Mouse (Mus musculus): Measurements from ENCODE around the gene Rela. TPM values are rescaled to one million over a fixed set of nuclear protein-coding genes. Genes with fewer than 3 reads are reported as not detected.

Rela gene
- polyA plus RNA-seq, 1 experiment from 2014 or later, result 50.1 TPM

GRCm38 (mm10) chr19:5690343-5690735 lies 53.1 kb downstream of the Rela start:
- Histone ChIP-seq H3K27ac (ENCODE audit: low read length) (peak overlapping the region; percentile 97), H3K27me3 (replicated peaks; ENCODE audit: insufficient read depth, low read length) (no peaks in the 10 kb centered on the region), H3K9ac (replicated peaks; ENCODE audit: low read depth) (peak overlapping the region; percentile 76), H3K4me1 (ENCODE audit: insufficient read depth, low read depth, low read length) (peaks cover 25% of the 10 kb centered on the region), H3K9me3 (ENCODE audit: low read length) (no peaks in the 10 kb centered on the region), H3K4me3 (ENCODE audit: low read depth, low read length) (peak overlapping the region; percentile 70), H3K4me2 (replicated peaks; ENCODE audit: low read depth, low read length) (peak overlapping the region; percentile 99), H3K36me3 (ENCODE audit: insufficient read depth, low read length) (peaks cover 23% of the 10 kb centered on the region; the same call in 1 of the 2 replicates)
- TF ChIP-seq CTCF (IDR thresholded peaks at IDR 0.05), result no peak
- TF ChIP-seq EP300 (IDR thresholded peaks at IDR 0.05), result no peak
- DNase-seq (ENCODE audit: low spot score) (no peak), ATAC-seq (no peak)
- WGBS, result 25% methylated on average over 15 of the region's 15 CpGs

- peaks cover 25% of the 10 kb centered on the region for H3K4me1 ChIP-seq (ENCODE audit: insufficient read depth, low read depth, low read length)
- H3K9ac ChIP-seq (replicated peaks; ENCODE audit: low read depth), result peak overlapping the region; percentile 76
- peaks cover 33% of the 10 kb centered on the region; the same call in 1 of the 2 replicates for H3K36me3 ChIP-seq (ENCODE audit: insufficient read depth, low read length)
- H3K9me3 ChIP-seq (ENCODE audit: low read length), result no peaks in the 10 kb centered on the region
- ATAC-seq, result no peak
- DNase-seq (ENCODE audit: low spot score), result no peak
- H3K4me2 ChIP-seq (replicated peaks; ENCODE audit: low read depth, low read length), result peak overlapping the region; percentile 99
- WGBS, result 54% methylated on average over 5 of the region's 5 CpGs
- H3K27ac ChIP-seq (ENCODE audit: low read length), result peak overlapping the region; percentile 97
- no peaks in the 10 kb centered on the region for H3K27me3 ChIP-seq (replicated peaks; ENCODE audit: insufficient read depth, low read length)
- peak overlapping the region; percentile 70 for H3K4me3 ChIP-seq (ENCODE audit: low read depth, low read length)
- TF ChIP-seq EP300 (IDR thresholded peaks at IDR 0.05), result no peak
These were observed 54.3 kb downstream of the Rela start for GRCm38 (mm10) chr19:5691601-5692000.

- H3K36me3 ChIP-seq (ENCODE audit: insufficient read depth, low read length), result peaks cover 40% of the 10 kb centered on the region
These were observed 55.0 kb downstream of the Rela start for GRCm38 (mm10) chr19:5692086-5692912.

GRCm38 (mm10) chr19:5692913-5693396 lies 55.7 kb downstream of the Rela start:
- ATAC-seq (no peak), DNase-seq (ENCODE audit: low spot score) (no peak)
- H3K27me3 ChIP-seq (replicated peaks; ENCODE audit: insufficient read depth, low read length), result no peaks in the 10 kb centered on the region
- no peaks in the 10 kb centered on the region for H3K9me3 ChIP-seq (ENCODE audit: low read length)
- no peak for TF ChIP-seq EP300 (IDR thresholded peaks at IDR 0.05)
- no peak for TF ChIP-seq CTCF (IDR thresholded peaks at IDR 0.05)
- peak overlapping the region; percentile 70; the same call in 1 of the 2 replicates for H3K4me3 ChIP-seq (ENCODE audit: low read depth, low read length)
- H3K9ac ChIP-seq (replicated peaks; ENCODE audit: low read depth), result peak overlapping the region; percentile 76; the same call in 1 of the 2 replicates
- H3K4me1 ChIP-seq (ENCODE audit: insufficient read depth, low read depth, low read length), result peaks cover 21% of the 10 kb centered on the region
- H3K4me2 ChIP-seq (replicated peaks; ENCODE audit: low read depth, low read length), result peak overlapping the region; percentile 99
- 47% methylated on average over 10 of the region's 10 CpGs for WGBS
- H3K27ac ChIP-seq (ENCODE audit: low read length), result peak overlapping the region; percentile 97
- peaks cover 47% of the 10 kb centered on the region for H3K36me3 ChIP-seq (ENCODE audit: insufficient read depth, low read length)

More at GRCm38 (mm10) chr19:5692086-5692912, 55.0 kb downstream of the Rela start:
- no peaks in the 10 kb centered on the region for H3K27me3 ChIP-seq (replicated peaks; ENCODE audit: insufficient read depth, low read length)
- no peaks in the 10 kb centered on the region for H3K9me3 ChIP-seq (ENCODE audit: low read length)
- H3K9ac ChIP-seq (replicated peaks; ENCODE audit: low read depth), result peak overlapping the region; percentile 76
- H3K27ac ChIP-seq (ENCODE audit: low read length), result peak overlapping the region; percentile 97
- peak overlapping the region; percentile 99 for H3K4me2 ChIP-seq (replicated peaks; ENCODE audit: low read depth, low read length)
- ATAC-seq (peak; percentile 20), DNase-seq (ENCODE audit: low spot score) (peak; percentile 75)
- peak; percentile 42 for TF ChIP-seq EP300 (IDR thresholded peaks at IDR 0.05)
- TF ChIP-seq CTCF (IDR thresholded peaks at IDR 0.05), result no peak
- H3K4me1 ChIP-seq (ENCODE audit: insufficient read depth, low read depth, low read length), result peaks cover 25% of the 10 kb centered on the region
- H3K4me3 ChIP-seq (ENCODE audit: low read depth, low read length), result peak overlapping the region; percentile 70
- WGBS, result 41% methylated on average over 10 of the region's 10 CpGs

- Histone ChIP-seq H3K9ac (replicated peaks; ENCODE audit: low read depth) (0 out of 2 replicates have a peak overlapping the region, but pooled peaks have one; percentile 76), H3K27ac (ENCODE audit: low read length) (no peak overlapping the region), H3K4me3 (ENCODE audit: low read depth, low read length) (no peak overlapping the region), H3K9me3 (ENCODE audit: low read length) (no peaks in the 10 kb centered on the region), H3K36me3 (ENCODE audit: insufficient read depth, low read length) (peaks cover 55% of the 10 kb centered on the region), H3K4me1 (ENCODE audit: insufficient read depth, low read depth, low read length) (peaks cover 19% of the 10 kb centered on the region), H3K27me3 (replicated peaks; ENCODE audit: insufficient read depth, low read length) (no peaks in the 10 kb centered on the region), H3K4me2 (replicated peaks; ENCODE audit: low read depth, low read length) (peak overlapping the region; percentile 99)
- ATAC-seq (no peak), DNase-seq (ENCODE audit: low spot score) (no peak)
- 78% methylated on average over 6 of the region's 6 CpGs for WGBS
- TF ChIP-seq EP300 (IDR thresholded peaks at IDR 0.05) (no peak), CTCF (IDR thresholded peaks at IDR 0.05) (no peak)
These were observed 56.5 kb downstream of the Rela start for GRCm38 (mm10) chr19:5693801-5694200.

GRCm38 (mm10) chr19:5695849-5696462 lies 58.7 kb downstream of the Rela start:
- Histone ChIP-seq H3K4me2 (replicated peaks; ENCODE audit: low read depth, low read length) (no peak overlapping the region), H3K27me3 (replicated peaks; ENCODE audit: insufficient read depth, low read length) (no peaks in the 10 kb centered on the region), H3K9me3 (ENCODE audit: low read length) (no peaks in the 10 kb centered on the region), H3K4me3 (ENCODE audit: low read depth, low read length) (no peak overlapping the region), H3K36me3 (ENCODE audit: insufficient read depth, low read length) (peaks cover 74% of the 10 kb centered on the region), H3K4me1 (ENCODE audit: insufficient read depth, low read depth, low read length) (peaks cover 10% of the 10 kb centered on the region), H3K27ac (ENCODE audit: low read length) (no peak overlapping the region), H3K9ac (replicated peaks; ENCODE audit: low read depth) (no peak overlapping the region)
- WGBS, result 46% methylated on average over 41 of the region's 41 CpGs
- ATAC-seq (no peak), DNase-seq (ENCODE audit: low spot score) (no peak)
- no peak for TF ChIP-seq CTCF (IDR thresholded peaks at IDR 0.05)
- no peak for TF ChIP-seq EP300 (IDR thresholded peaks at IDR 0.05)

Small RNAs within 50 kb of the gene (microRNA-seq; reads per million reads assigned to microRNA genes)
- gene Mir6987, result not detected

Other genes starting within 250 kb of the Rela start
- gene Sart1, start 248.8 kb upstream of the Rela start, polyA plus RNA-seq (2015; fragmentation: Nextera tagmentation; extraction: Ambion mirVana), result 35.2 and 43.5 TPM in 2 replicates
- gene Tsga10ip, start 235.0 kb upstream of the Rela start, polyA plus RNA-seq (2015; fragmentation: Nextera tagmentation; extraction: Ambion mirVana), result 1.1 TPM in 2 replicates
- gene Drap1, start 212.5 kb upstream of the Rela start, polyA plus RNA-seq (2015; fragmentation: Nextera tagmentation; extraction: Ambion mirVana), result 352 and 379 TPM in 2 replicates
- 61.7 and 63.6 TPM in 2 replicates for gene AI837181, start 212.3 kb upstream of the Rela start, polyA plus RNA-seq (2015; fragmentation: Nextera tagmentation; extraction: Ambion mirVana)
- gene Fosl1, start 189.9 kb upstream of the Rela start, polyA plus RNA-seq (2015; fragmentation: Nextera tagmentation; extraction: Ambion mirVana), result 0.31 TPM in 1 of 2 replicates, not detected in the other
- 14.4 and 18.0 TPM in 2 replicates for gene Ccdc85b, start 179.6 kb upstream of the Rela start, polyA plus RNA-seq (2015; fragmentation: Nextera tagmentation; extraction: Ambion mirVana)
- gene Fibp, start 176.9 kb upstream of the Rela start, polyA plus RNA-seq (2015; fragmentation: Nextera tagmentation; extraction: Ambion mirVana), result 133 and 135 TPM in 2 replicates
- gene Ctsw, start 169.0 kb upstream of the Rela start, polyA plus RNA-seq (2015; fragmentation: Nextera tagmentation; extraction: Ambion mirVana), result 2.6 and 2.8 TPM in 2 replicates
- gene Efemp2, start 163.5 kb upstream of the Rela start, polyA plus RNA-seq (2015; fragmentation: Nextera tagmentation; extraction: Ambion mirVana), result 91.8 and 96.1 TPM in 2 replicates
- 46.7 and 50.2 TPM in 2 replicates for gene Mus81, start 149.1 kb upstream of the Rela start, polyA plus RNA-seq (2015; fragmentation: Nextera tagmentation; extraction: Ambion mirVana)
- 1,591 and 1,653 TPM in 2 replicates for gene Cfl1, start 147.0 kb upstream of the Rela start, polyA plus RNA-seq (2015; fragmentation: Nextera tagmentation; extraction: Ambion mirVana)
- gene 1700020D05Rik, start 133.7 kb upstream of the Rela start, polyA plus RNA-seq (2015; fragmentation: Nextera tagmentation; extraction: Ambion mirVana), result not detected in 2 replicates
- 3.6 and 3.7 TPM in 2 replicates for gene Snx32, start 126.9 kb upstream of the Rela start, polyA plus RNA-seq (2015; fragmentation: Nextera tagmentation; extraction: Ambion mirVana)
- 2.1 and 2.2 TPM in 2 replicates for gene Ovol1, start 76.8 kb upstream of the Rela start, polyA plus RNA-seq (2015; fragmentation: Nextera tagmentation; extraction: Ambion mirVana)
- gene Ap5b1, start 69.5 kb upstream of the Rela start, polyA plus RNA-seq (2015; fragmentation: Nextera tagmentation; extraction: Ambion mirVana), result 3.9 and 4.3 TPM in 2 replicates
- 59.6 and 68.5 TPM in 2 replicates for gene Rnaseh2c, start 35.6 kb upstream of the Rela start, polyA plus RNA-seq (2015; fragmentation: Nextera tagmentation; extraction: Ambion mirVana)
- gene Kat5, start 27.2 kb upstream of the Rela start, polyA plus RNA-seq (2015; fragmentation: Nextera tagmentation; extraction: Ambion mirVana), result 51.1 and 51.9 TPM in 2 replicates
- gene Sipa1, start 26.2 kb downstream of the Rela start, polyA plus RNA-seq (2015; fragmentation: Nextera tagmentation; extraction: Ambion mirVana), result 32.6 and 38.2 TPM in 2 replicates
- gene Map3k11, start 51.3 kb downstream of the Rela start, polyA plus RNA-seq (2015; fragmentation: Nextera tagmentation; extraction: Ambion mirVana), result 36.8 and 36.9 TPM in 2 replicates
- 11.3 and 12.9 TPM in 2 replicates for gene Pcnx3, start 51.4 kb downstream of the Rela start, polyA plus RNA-seq (2015; fragmentation: Nextera tagmentation; extraction: Ambion mirVana)
- 0.87 and 1.3 TPM in 2 replicates for gene Kcnk7, start 66.9 kb downstream of the Rela start, polyA plus RNA-seq (2015; fragmentation: Nextera tagmentation; extraction: Ambion mirVana)
- 19.3 and 21.6 TPM in 2 replicates for gene Ehbp1l1, start 88.8 kb downstream of the Rela start, polyA plus RNA-seq (2015; fragmentation: Nextera tagmentation; extraction: Ambion mirVana)
- gene Fam89b, start 92.2 kb downstream of the Rela start, polyA plus RNA-seq (2015; fragmentation: Nextera tagmentation; extraction: Ambion mirVana), result 120 and 126 TPM in 2 replicates
- gene Ltbp3, start 103.4 kb downstream of the Rela start, polyA plus RNA-seq (2015; fragmentation: Nextera tagmentation; extraction: Ambion mirVana), result 51.9 and 59.6 TPM in 2 replicates
- gene Scyl1, start 133.9 kb downstream of the Rela start, polyA plus RNA-seq (2015; fragmentation: Nextera tagmentation; extraction: Ambion mirVana), result 64.6 TPM in 2 replicates
- 33.9 and 35.1 TPM in 2 replicates for gene Frmd8, start 237.8 kb downstream of the Rela start, polyA plus RNA-seq (2015; fragmentation: Nextera tagmentation; extraction: Ambion mirVana)
- gene Slc25a45, start 240.3 kb downstream of the Rela start, polyA plus RNA-seq (2015; fragmentation: Nextera tagmentation; extraction: Ambion mirVana), result 8.4 and 10.2 TPM in 2 replicates

Measured in lung, postnatal 0 days (tissue).